8 mouse cellular contexts compared by ENCODE assay signal in the genomic region with DNA sequence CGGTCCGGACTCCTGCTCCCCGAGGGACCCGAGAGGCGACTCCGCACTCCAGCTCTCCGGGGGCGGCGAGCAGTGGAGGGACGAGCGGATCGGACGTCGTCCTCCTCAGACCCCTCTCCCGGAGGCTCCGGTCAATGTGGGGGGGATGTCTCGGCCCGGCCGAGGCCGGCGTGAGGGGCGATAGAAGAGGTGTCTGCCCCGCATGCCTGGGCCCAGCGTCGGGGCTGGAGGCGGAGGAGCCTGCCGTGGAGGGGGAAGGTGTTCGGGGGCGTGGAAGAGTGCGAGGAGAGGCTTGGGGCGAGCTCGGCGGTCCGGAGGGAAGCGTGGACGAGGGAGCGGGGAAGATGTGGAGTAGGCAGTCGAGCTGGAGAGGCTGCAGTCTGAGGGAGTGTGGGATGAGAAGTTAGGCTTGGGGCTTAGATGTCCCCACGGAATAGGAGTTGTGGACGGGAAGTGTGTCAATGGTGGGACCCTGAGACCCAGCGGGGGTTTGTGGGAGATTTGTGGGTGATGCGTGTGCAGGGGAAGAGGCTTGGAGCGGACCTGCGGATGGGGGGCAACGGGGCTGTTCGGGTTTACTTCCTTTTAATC. TPM values are rescaled to one million over a fixed set of nuclear protein-coding genes. Genes with fewer than 3 reads are reported as not detected.
A peak's percentile ranks its signal among the peaks of the same experiment; 100 is the strongest.
DNase-seq lines count a peak whose midpoint lies in the region; ATAC-seq and TF ChIP-seq lines count a peak whose summit lies in the region.

No protein-coding gene starts in this region.

- no peaks in the 10 kb centered on the region for H3K9me3 ChIP-seq in MEL (replicated peaks; ENCODE audit: insufficient read depth, low read length)
- no peaks in the 10 kb centered on the region for H3K9me3 ChIP-seq in hindbrain, embryonic 15.5 days
- no peaks in the 10 kb centered on the region for H3K9me3 ChIP-seq in lung, postnatal 0 days (ENCODE audit: low read length)
- H3K9me3 ChIP-seq in stomach, embryonic 16.5 days (replicated peaks; ENCODE audit: control insufficient read depth, low read length): no peaks in the 10 kb centered on the region

- H3K4me2 ChIP-seq in hindbrain, embryonic 15.5 days: peak overlapping the region; percentile 73
- H3K4me2 ChIP-seq in lung, postnatal 0 days (replicated peaks; ENCODE audit: low read depth, low read length): peak overlapping the region; percentile 96
- H3K4me2 ChIP-seq in stomach, embryonic 16.5 days (ENCODE audit: low read depth, low read length): peak overlapping the region; percentile 83

- WGBS in hindbrain, embryonic 15.5 days: under 1% methylated on average over 45 of the region's 46 CpGs
- WGBS in lung, postnatal 0 days: 1% methylated on average over 44 of the region's 46 CpGs
- WGBS in stomach, embryonic 16.5 days: under 1% methylated on average over 46 of the region's 46 CpGs

- peak; percentile 53 for ATAC-seq in common myeloid progenitor, adult 5-6 weeks (replicated peaks; ENCODE audit: low read depth, poor library complexity, severe bottlenecking)
- ATAC-seq in hindbrain, embryonic 15.5 days (ENCODE audit: low FRiP score, low read depth): no peak; the same call in 1 of the 2 replicates
- ATAC-seq in lung, postnatal 0 days: peak; percentile 66
- peak; percentile 54 for ATAC-seq in stomach, embryonic 16.5 days (ENCODE audit: insufficient read depth, low FRiP score)

- peaks cover 0 to 4% of the 10 kb centered on the region in 2 experiments; a peak in 2 of 4 replicates for H3K4me1 ChIP-seq in MEL (ENCODE audit: control insufficient read depth in 1 of 2, insufficient read depth in 2 of 2, low read length in 2 of 2)
- H3K4me1 ChIP-seq in hindbrain, embryonic 15.5 days (replicated peaks): peaks cover 18% of the 10 kb centered on the region
- peaks cover 7% of the 10 kb centered on the region for H3K4me1 ChIP-seq in lung, postnatal 0 days (ENCODE audit: insufficient read depth, low read depth, low read length)
- peaks cover 6% of the 10 kb centered on the region; the same call in 1 of the 2 replicates for H3K4me1 ChIP-seq in stomach, embryonic 16.5 days (ENCODE audit: control insufficient read depth, insufficient read depth, low read length)

- no peak for TF ChIP-seq EP300 in MEL (IDR thresholded peaks at IDR 0.05; ENCODE audit: low read depth in 1 of 2, low read length in 2 of 2)
- TF ChIP-seq EP300 in lung, postnatal 0 days (IDR thresholded peaks at IDR 0.05): no peak

- TF ChIP-seq CTCF in MEL (IDR thresholded peaks at IDR 0.05 in 2 of 3, conservative IDR thresholded peaks at IDR 0.05 in 1 of 3; ENCODE audit: control insufficient read depth in 1 of 3, insufficient read depth in 1 of 3, low read depth in 2 of 3, low read length in 3 of 3, poor library complexity in 1 of 3, severe bottlenecking in 1 of 3): no peak
- TF ChIP-seq CTCF in lung, postnatal 0 days (IDR thresholded peaks at IDR 0.05): no peak

- peak overlapping the region; percentile 69 to 88 for H3K4me3 ChIP-seq in MEL (ENCODE audit: control insufficient read depth in 1 of 2, insufficient read depth in 1 of 2, low read depth in 2 of 2, low read length in 2 of 2)
- peak overlapping the region; percentile 96 for H3K4me3 ChIP-seq in hindbrain, embryonic 15.5 days
- H3K4me3 ChIP-seq in lung, postnatal 0 days (ENCODE audit: low read depth, low read length): peak overlapping the region; percentile 92
- peak overlapping the region; percentile 99 for H3K4me3 ChIP-seq in stomach, embryonic 16.5 days (replicated peaks; ENCODE audit: low read length)

- H3K27ac ChIP-seq in MEL (ENCODE audit: control insufficient read depth, low read depth, low read length): peak overlapping the region; percentile 70
- H3K27ac ChIP-seq in hindbrain, embryonic 15.5 days (replicated peaks): peak overlapping the region; percentile 90
- H3K27ac ChIP-seq in lung, postnatal 0 days (ENCODE audit: low read length): peak overlapping the region; percentile 93
- H3K27ac ChIP-seq in stomach, embryonic 16.5 days (ENCODE audit: low read length): peak overlapping the region; percentile 92

- no peak; a peak in 1 of 4 replicates for TF ChIP-seq POLR2A in MEL (IDR thresholded peaks at IDR 0.05; ENCODE audit: control insufficient read depth in 1 of 2, insufficient read depth in 1 of 2, low read depth in 1 of 2, low read length in 2 of 2, poor library complexity in 1 of 2)

- no peaks in the 10 kb centered on the region for H3K27me3 ChIP-seq in MEL (ENCODE audit: control insufficient read depth in 1 of 2, insufficient read depth in 2 of 2, low read length in 2 of 2)
- H3K27me3 ChIP-seq in hindbrain, embryonic 15.5 days: no peaks in the 10 kb centered on the region
- no peaks in the 10 kb centered on the region for H3K27me3 ChIP-seq in lung, postnatal 0 days (replicated peaks; ENCODE audit: insufficient read depth, low read length)
- no peaks in the 10 kb centered on the region for H3K27me3 ChIP-seq in stomach, embryonic 16.5 days (ENCODE audit: control insufficient read depth, insufficient read depth, low read length)

- H3K9ac ChIP-seq in MEL (ENCODE audit: control insufficient read depth, low read depth, low read length, poor library complexity, severe bottlenecking): peak overlapping the region; percentile 89
- peak overlapping the region; percentile 88 for H3K9ac ChIP-seq in hindbrain, embryonic 15.5 days
- peak overlapping the region; percentile 96 for H3K9ac ChIP-seq in lung, postnatal 0 days (replicated peaks; ENCODE audit: low read depth)
- peak overlapping the region; percentile 98 for H3K9ac ChIP-seq in stomach, embryonic 16.5 days (ENCODE audit: low read length)

- peaks cover 6 to 16% of the 10 kb centered on the region in 2 experiments; a peak in 3 of 4 replicates for H3K36me3 ChIP-seq in MEL (ENCODE audit: control insufficient read depth in 1 of 2, insufficient read depth in 2 of 2, low read length in 2 of 2)
- no peaks in the 10 kb centered on the region for H3K36me3 ChIP-seq in hindbrain, embryonic 15.5 days
- H3K36me3 ChIP-seq in lung, postnatal 0 days (ENCODE audit: insufficient read depth, low read length): no peaks in the 10 kb centered on the region
- H3K36me3 ChIP-seq in stomach, embryonic 16.5 days (ENCODE audit: control insufficient read depth, insufficient read depth, low read length): no peaks in the 10 kb centered on the region

- no peak for TF ChIP-seq RAD21 in MEL (IDR thresholded peaks at IDR 0.05; ENCODE audit: low read depth, low read length)

- H3K79me2 ChIP-seq in MEL (ENCODE audit: control insufficient read depth, insufficient read depth, low read length, poor library complexity): peaks cover 31% of the 10 kb centered on the region

- peak; percentile 17 for DNase-seq in layer of hippocampus, adult 11-12 months (ENCODE audit: low spot score)
- DNase-seq in layer of hippocampus, adult 18-20 months (ENCODE audit: low spot score in 2 of 2): no peak
- peak; percentile 76 for DNase-seq in MEL (ENCODE audit: low read depth, low spot score)
- DNase-seq in lung, postnatal 0 days (ENCODE audit: low spot score): peak; percentile 80
- DNase-seq in spleen, adult 18-20 months: no peak

TF ChIP-seq in MEL, 35 proteins besides CTCF, POLR2A, EP300 and RAD21:
- TF ChIP-seq ZNF384 (IDR thresholded peaks at IDR 0.05; ENCODE audit: low read depth, low read length) (no peak), SIN3A (IDR thresholded peaks at IDR 0.05; ENCODE audit: low read length) (no peak; the same call in 1 of the 2 replicates), TBP (IDR thresholded peaks at IDR 0.05; ENCODE audit: low read depth, low read length) (peak; percentile 35; the same call in 1 of the 2 replicates), MAX (IDR thresholded peaks at IDR 0.05; ENCODE audit: low read length) (peak; percentile 28; the same call in 1 of the 2 replicates), UBTF (IDR thresholded peaks at IDR 0.05; ENCODE audit: borderline replicate concordance, insufficient read depth, low read depth, low read length) (0 out of 2 replicates have a peak, but pooled peaks have one; percentile 26), ZKSCAN1 (IDR thresholded peaks at IDR 0.05; ENCODE audit: low read depth, low read length) (no peak), NELFE (IDR thresholded peaks at IDR 0.05; ENCODE audit: low read depth, low read length) (0 out of 2 replicates have a peak, but pooled peaks have one; percentile 15), ETS1 (IDR thresholded peaks at IDR 0.05; ENCODE audit: low read depth, low read length) (0 out of 2 replicates have a peak, but pooled peaks have one; percentile 13), HCFC1 (IDR thresholded peaks at IDR 0.05; ENCODE audit: low read depth, low read length) (peak; percentile 50; the same call in 1 of the 2 replicates)

RNA-seq across cellular contexts. Expression of a gene that starts 0.4 kb away (rescaled TPM):
- 10 to 100 TPM; 47.9 to 48.3 TPM for total RNA-seq in layer of hippocampus, adult 18-20 months (2021)
- total RNA-seq in MEL (2012; rRNA removed): 15.2 and 15.3 TPM in 2 replicates
- 10 to 100 TPM in 1 of 2 experiments, not detected in 1; 30.9 TPM for polyA plus RNA-seq in MEL (2012; ENCODE audit: insufficient read depth in 1 of 2, insufficient read length in 2 of 2, low read depth in 1 of 2, low replicate concordance in 2 of 2, missing spikeins in 1 of 2)
- total RNA-seq in common myeloid progenitor, adult 5-6 weeks (2017): 52.6 and 57.1 TPM in 2 replicates
- 6.9 and 8.5 TPM in 2 replicates for polyA plus RNA-seq in hindbrain, embryonic 15.5 days (2015; fragmentation: Nextera tagmentation; extraction: Ambion mirVana)
- 5.8 and 7.1 TPM in 2 replicates for polyA plus RNA-seq in lung, postnatal 0 days (2015; fragmentation: Nextera tagmentation; extraction: Ambion mirVana)
- 10.4 and 11.3 TPM in 2 replicates for polyA plus RNA-seq in stomach, embryonic 16.5 days (2015; fragmentation: Nextera tagmentation; extraction: Ambion mirVana)

RNA-seq across cellular contexts. Expression of a gene that starts 9.1 kb away (rescaled TPM):
- total RNA-seq in layer of hippocampus, adult 18-20 months (2021): 1 to 10 TPM; 7.8 to 9.3 TPM
- total RNA-seq in MEL (2012; rRNA removed): 1.5 and 1.6 TPM in 2 replicates
- 1 to 10 TPM in 1 of 2 experiments, not detected in 1; 1.6 TPM for polyA plus RNA-seq in MEL (2012; ENCODE audit: insufficient read depth in 1 of 2, insufficient read length in 2 of 2, low read depth in 1 of 2, low replicate concordance in 2 of 2, missing spikeins in 1 of 2)
- 1.1 and 1.5 TPM in 2 replicates for total RNA-seq in common myeloid progenitor, adult 5-6 weeks (2017)
- polyA plus RNA-seq in hindbrain, embryonic 15.5 days (2015; fragmentation: Nextera tagmentation; extraction: Ambion mirVana): 5.5 and 8.4 TPM in 2 replicates
- 0.39 and 0.98 TPM in 2 replicates for polyA plus RNA-seq in lung, postnatal 0 days (2015; fragmentation: Nextera tagmentation; extraction: Ambion mirVana)
- polyA plus RNA-seq in stomach, embryonic 16.5 days (2015; fragmentation: Nextera tagmentation; extraction: Ambion mirVana): 2.4 and 3.4 TPM in 2 replicates

RNA-seq across cellular contexts. Expression of a gene that starts 56.5 kb away (rescaled TPM):
- total RNA-seq in layer of hippocampus, adult 18-20 months (2021): 10 to 100 TPM; 81.5 to 86.6 TPM
- 13.9 and 17.8 TPM in 2 replicates for total RNA-seq in MEL (2012; rRNA removed)
- 10 to 100 TPM in 1 of 2 experiments, not detected in 1; 32.3 TPM for polyA plus RNA-seq in MEL (2012; ENCODE audit: insufficient read depth in 1 of 2, insufficient read length in 2 of 2, low read depth in 1 of 2, low replicate concordance in 2 of 2, missing spikeins in 1 of 2)
- 16.1 and 24.0 TPM in 2 replicates for total RNA-seq in common myeloid progenitor, adult 5-6 weeks (2017)
- polyA plus RNA-seq in hindbrain, embryonic 15.5 days (2015; fragmentation: Nextera tagmentation; extraction: Ambion mirVana): 106 and 109 TPM in 2 replicates
- polyA plus RNA-seq in lung, postnatal 0 days (2015; fragmentation: Nextera tagmentation; extraction: Ambion mirVana): 19.2 and 21.3 TPM in 2 replicates
- 66.9 and 70.4 TPM in 2 replicates for polyA plus RNA-seq in stomach, embryonic 16.5 days (2015; fragmentation: Nextera tagmentation; extraction: Ambion mirVana)

Comparison
In these comparisons a context has a peak if more than half of its experiments do, and no peak if none do; other contexts are left out.
1. DNase-seq: peak in layer of hippocampus, adult 11-12 months (single experiment), MEL (single experiment) and lung, postnatal 0 days (single experiment); none in layer of hippocampus, adult 18-20 months (0 of 2) and spleen, adult 18-20 months (0 of 2).
2. Peak in every context shown above with its lines, with median percentiles within 50 percentile points of each other: H3K27ac ChIP-seq, H3K4me3 ChIP-seq, H3K9ac ChIP-seq and H3K4me2 ChIP-seq.